Mouse (Mus musculus) liver, embryonic 14.5 days (tissue): Measurements from ENCODE around the gene Col1a1.

Experiments
- CTCF ChIP-seq: IDR thresholded peaks from 2 replicates; pipeline ENCODE4 v1.5.1; 2016; ENCODE audit warnings: antibody characterized with exemption, low read depth, control low read depth
- EP300 ChIP-seq: IDR thresholded peaks from 2 replicates; pipeline ENCODE4 v1.6.1; 2016; ENCODE audit warnings: antibody characterized with exemption, low read depth

DNA sequence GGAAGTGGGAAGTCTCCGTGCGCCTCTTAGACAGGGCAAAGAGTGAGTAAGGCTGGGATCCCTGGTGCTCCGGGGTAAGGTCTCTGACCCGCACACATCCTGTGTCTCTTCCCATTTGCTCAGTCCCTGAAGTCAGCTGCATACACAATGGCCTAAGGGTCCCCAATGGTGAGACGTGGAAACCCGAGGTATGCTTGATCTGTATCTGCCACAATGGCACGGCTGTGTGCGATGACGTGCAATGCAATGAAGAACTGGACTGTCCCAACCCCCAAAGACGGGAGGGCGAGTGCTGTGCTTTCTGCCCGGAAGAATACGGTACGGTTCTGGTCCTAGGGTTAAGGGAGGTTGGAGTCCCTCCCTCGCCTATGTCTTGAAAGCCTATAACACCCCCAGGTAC, 1.8 kb downstream of the Col1a1 start:
- TF ChIP-seq CTCF (no peak), EP300 (no peak)
